Mouse (Mus musculus) neutrophil, adult 65 days (primary cell): Measurements from ENCODE around the gene Fam219b. TPM values are rescaled to one million over a fixed set of nuclear protein-coding genes. Genes with fewer than 3 reads are reported as not detected.

ENCODE experiments used
- total RNA-seq: library from RNA; stranded (reverse); gene quantifications from 2 replicates; pipeline ENCODE4 v1.2.4, GENCODE M21; 2023

Fam219b gene
- total RNA-seq, result 7.1 and 10.2 TPM in 2 replicates

DNA sequence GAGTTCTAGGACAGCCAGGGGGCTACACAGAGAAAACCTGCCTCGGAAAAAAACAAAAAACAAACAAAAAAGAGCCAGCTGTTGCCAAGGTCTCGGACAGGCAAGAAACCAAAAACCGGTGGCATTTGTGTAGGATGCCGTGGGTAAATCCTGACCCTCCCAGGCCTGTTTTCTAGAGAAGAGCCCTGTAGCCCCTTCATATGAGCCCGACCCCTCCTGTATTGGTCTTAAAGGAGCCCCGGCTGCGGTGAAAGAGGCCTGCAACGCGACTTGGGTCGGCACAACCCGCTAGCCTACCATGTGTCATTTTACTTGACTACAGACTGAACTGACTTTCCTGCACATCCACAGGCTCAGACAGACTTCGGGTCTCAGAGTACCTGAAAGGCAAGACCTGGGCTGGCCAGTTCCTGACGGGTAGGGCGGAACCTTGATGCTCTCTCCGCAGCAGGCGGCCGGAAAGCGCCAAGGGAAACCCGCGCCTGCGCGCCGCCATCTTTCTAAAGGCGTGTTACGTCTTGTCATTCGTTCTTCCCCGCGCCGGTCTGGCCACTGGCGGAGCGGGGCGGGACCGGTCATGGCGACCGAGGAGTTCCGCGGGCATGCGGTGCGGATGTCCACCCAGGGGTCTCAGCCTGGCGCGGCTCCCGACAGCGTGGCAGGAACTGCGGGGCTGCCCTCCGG, at the start of gene Fam219b:
Fam219b (plus strand) TSS at position 485 of the 684 bp plus-strand sequence.

DNA sequence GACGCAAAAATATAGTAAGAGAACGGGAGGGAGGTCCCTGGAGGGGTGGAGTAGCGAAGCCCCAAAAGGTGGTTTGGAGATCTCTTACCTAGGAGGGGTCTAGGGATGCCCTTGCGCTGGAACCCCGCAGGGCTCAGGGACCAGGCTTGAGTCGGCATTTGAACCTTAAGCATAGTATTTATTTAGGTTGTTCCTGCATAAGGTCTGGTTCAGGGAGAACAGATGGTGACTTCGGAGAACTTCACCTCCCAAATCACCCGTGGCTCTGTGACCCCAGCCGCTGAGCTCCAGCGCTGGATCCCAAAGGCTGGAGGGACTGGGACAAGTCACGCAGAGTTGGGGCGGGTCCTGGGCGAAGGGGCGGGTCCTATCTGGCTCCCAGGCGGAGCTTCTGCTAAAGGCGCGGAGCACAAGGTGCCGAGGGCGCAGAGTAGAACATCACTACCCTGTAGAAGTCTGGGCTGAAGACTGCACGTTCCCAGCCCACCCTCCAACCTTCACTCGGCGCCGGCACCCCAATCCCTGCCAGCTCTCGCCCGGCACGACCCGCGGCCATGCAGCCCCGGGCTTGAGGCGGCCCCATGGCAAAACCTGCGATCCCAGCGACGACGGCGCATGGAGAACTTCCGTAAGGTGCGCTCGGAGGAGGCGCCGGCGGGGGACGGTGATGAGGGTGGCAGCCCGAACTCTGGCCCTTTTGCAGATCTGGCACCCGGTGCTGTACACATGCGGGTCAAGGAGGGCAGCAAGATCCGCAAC, 33.5 kb upstream of the Fam219b start, which contains the start of gene Rpp25:
Rpp25 (plus strand) TSS at position 405 of the 759 bp plus-strand sequence.

DNA sequence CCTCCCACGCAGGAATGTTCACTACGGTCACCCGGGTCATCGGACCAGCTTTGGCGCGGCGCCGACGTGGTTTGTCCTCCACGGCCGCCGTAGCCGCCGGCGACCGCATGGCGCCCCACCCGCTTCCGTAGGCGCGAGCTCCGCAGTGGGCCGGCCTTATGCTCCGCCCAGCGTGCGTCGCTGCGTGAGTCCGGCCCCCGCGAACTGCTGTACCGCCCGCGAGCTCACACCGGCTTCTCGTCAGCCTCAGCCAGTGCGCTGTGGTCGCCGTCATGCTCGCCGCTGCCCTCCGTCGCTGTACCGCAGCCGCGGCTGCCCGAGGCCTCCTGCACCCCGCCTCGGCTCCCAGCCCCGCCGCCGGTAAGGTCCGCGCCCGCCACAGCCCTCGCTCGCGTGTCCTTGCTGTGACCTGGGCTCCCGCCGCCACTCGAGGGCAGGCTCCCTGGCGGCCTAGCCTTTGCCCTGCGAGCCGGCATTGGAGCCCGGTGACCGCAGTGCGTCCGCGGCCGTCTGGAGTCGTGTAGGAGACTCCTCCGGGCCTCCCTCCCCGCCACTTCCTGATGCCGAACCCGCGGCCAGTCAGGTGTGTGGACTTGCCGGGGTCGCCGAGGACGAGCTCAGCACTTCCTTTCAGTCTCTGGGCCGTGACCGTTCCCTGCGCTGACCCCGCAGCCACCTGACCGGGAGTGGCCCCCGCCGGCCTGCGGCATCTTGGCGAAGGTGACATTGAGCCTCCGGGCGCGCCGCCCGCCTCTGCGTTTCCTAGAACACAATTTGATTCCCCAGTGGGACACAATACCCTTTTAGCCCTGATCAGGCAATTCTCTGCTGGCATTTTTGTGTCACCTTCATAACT, 16.0 kb upstream of the Fam219b start, which contains the start of gene Cox5a:
Cox5a (plus strand) TSS at position 219 of the 856 bp plus-strand sequence.

DNA sequence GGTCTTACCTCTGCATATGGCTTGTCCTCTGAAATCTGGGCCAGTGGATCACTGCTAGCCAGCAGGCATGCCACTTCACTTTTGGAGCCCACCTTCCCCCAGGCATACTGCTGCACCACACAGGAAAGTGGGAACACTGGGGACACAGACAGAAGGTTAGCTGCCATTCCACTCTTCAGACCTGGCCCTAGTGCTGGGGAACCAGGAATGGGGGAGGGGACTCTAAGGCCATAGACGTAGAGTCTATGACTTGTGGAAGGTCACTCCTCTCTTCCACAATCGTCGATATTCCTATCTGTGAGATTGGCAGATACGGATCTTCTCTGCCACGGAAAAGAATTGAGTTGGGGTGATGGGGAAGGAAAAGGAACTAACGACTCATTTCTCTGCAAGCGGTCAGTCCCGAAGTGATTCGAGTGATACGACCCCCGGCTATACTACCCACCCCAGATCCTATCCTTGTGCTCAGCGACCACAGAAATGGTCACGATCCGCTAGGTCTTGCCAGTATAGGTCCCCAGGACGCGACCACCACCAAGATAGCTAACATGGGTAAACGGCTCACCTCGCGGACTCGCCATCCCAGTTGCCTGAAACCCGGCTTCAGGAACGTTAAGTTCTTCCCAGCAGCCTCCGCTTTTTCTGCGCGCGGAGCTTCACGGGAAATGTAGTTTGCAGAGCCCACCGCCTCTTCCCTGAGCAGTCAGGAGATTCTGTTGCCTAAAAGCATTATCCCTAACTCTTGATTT, 15.0 kb downstream of the Fam219b start, which contains the start of gene Mpi:
Mpi (minus strand) TSS at position 625 of the 749 bp plus-strand sequence.

DNA sequence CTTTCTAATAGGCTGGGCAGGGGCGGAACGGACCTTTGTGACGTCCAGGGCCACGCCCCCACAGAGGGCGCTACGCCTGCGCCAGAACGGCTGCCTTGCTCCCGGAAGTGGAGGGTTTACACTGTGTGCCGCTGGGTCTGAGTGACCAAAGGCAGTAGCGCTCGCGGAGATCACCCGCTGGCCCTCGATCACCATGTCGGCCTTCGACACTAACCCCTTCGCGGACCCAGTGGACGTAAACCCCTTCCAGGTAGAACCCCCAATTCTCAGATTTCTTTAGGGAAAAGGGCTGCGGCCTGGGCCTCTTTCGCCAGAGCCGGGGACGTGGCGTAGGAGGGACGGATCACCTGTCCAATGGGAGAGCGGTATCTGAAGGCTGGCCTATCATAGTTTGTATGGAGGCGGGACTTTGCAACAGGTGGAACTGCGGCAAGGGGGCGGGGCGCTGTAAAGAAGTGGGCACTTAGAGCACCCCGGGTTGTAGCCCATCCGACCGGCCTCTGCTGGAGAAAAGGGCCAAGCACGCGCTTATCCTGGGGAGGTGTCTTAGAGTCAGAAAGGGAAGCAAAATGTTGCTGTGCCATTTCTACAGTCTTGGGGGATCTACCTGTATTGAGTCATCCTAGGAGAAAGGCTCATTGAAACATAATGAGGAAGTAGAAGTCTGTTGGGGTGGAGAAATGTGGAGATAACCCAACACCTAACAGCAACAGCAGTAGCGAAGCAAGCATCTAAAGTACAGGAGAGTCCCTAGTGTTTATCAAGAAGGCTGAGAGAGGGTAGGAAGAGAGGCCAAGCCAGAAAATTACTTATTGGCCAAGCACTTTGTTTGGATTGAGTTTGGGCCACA, 23.8 kb downstream of the Fam219b start, which contains the start of gene Scamp2:
Scamp2 (plus strand) TSS at position 83 of the 850 bp plus-strand sequence.

DNA sequence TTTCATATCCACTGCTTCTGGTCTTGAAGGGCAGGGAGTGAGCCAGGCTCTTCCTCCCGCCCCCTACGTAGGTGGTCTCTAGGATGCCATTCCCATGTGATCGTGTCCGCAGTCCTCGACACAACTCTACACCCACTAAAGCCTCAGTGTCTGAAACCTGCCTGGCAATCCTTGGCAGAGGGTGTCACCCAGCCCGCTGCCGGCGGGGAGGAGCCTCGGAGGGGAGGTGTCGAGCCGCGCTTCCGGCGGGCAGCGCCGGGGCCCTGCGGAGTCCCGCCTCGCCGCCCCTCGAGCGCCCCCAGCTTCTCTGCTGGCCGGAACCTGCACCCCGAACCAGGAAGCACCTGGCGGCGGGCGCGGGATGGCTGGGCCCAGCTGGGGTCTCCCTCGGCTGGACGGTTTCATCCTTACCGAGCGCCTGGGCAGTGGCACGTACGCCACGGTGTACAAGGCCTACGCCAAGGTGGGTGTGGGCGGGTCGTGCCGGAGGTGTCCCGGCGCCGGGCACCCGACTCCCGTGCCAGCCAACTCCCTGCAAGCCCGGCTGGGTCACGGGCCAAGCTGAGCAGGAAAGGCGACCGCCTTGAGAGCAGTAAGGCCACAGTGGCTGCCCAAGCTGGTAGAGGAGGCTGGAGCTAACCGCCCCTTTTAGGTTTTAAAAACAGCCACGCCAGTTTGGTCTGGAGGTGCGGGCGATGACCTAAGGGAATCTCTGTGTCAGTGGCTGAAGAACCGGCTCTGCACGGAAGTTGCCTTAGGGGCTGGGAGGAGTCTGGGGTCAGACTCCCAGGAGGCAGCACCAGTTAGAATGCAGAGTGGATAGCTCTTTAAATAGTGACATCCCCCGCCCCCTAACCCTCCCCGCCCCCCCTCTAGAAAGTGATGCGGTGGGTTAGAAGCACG, 52.1 kb downstream of the Fam219b start, which contains the start of gene Ulk3:
Ulk3 (plus strand) TSS at position 229 of the 903 bp plus-strand sequence.

Other genes with a start within 250 kb of the Fam219b start
- 27.3 and 40.8 TPM in 2 replicates for gene Ppcdc, start 97.4 kb upstream of the Fam219b start, total RNA-seq
- 0.34 and 0.35 TPM in 2 replicates for gene Scamp5, start 69.5 kb upstream of the Fam219b start, total RNA-seq
- not detected in 2 replicates for gene Rpp25, start 33.5 kb upstream of the Fam219b start, total RNA-seq
- gene Cox5a, start 16.3 kb upstream of the Fam219b start, total RNA-seq, result 102 and 107 TPM in 2 replicates
- 6.6 and 10.1 TPM in 2 replicates for gene Mpi, start 15.2 kb downstream of the Fam219b start, total RNA-seq
- 192 and 234 TPM in 2 replicates for gene Scamp2, start 23.4 kb downstream of the Fam219b start, total RNA-seq
- gene Ulk3, start 51.9 kb downstream of the Fam219b start, total RNA-seq, result 28.6 and 35.8 TPM in 2 replicates
- not detected in 2 replicates for gene Cplx3, start 68.8 kb downstream of the Fam219b start, total RNA-seq
- gene Lman1l, start 83.2 kb downstream of the Fam219b start, total RNA-seq, result not detected in 2 replicates
- gene Csk, start 116.1 kb downstream of the Fam219b start, total RNA-seq, result 161 and 173 TPM in 2 replicates
- not detected in 2 replicates for gene Cyp1a2, start 146.2 kb downstream of the Fam219b start, total RNA-seq
- gene Cyp1a1, start 150.4 kb downstream of the Fam219b start, total RNA-seq, result not detected in 2 replicates
- 10.4 and 11.9 TPM in 2 replicates for gene Edc3, start 171.0 kb downstream of the Fam219b start, total RNA-seq
- 208 and 260 TPM in 2 replicates for gene Clk3, start 228.3 kb downstream of the Fam219b start, total RNA-seq